Mouse (Mus musculus) lung, embryonic 14.5 days (tissue): ENCODE measurements around the gene Hipk2. TPM values are rescaled to one million over a fixed set of nuclear protein-coding genes. Genes with fewer than 3 reads are reported as not detected.
"Not testable (repeated sequence)": the region's sequence is repeated elsewhere in the genome, so short reads cannot be mapped to it uniquely, and the experiment has no call there.

Experiments
- ATAC-seq: fragments of 200-750 bp; cut with Nextera tagmentation; 2 replicates; pipeline ENCODE4 v1.8.0; 2017; ENCODE audit warnings: mild to moderate bottlenecking, moderate TSS enrichment, moderate library complexity; ENCODE audit not compliant: insufficient read depth
- DNase-seq: peaks from one replicate; pipeline ENCODE4 v3.0.0-alpha.2; 2015
- H3K27ac ChIP-seq: fragments of 300-500 bp; sonication (generic); 2 replicates; pipeline ENCODE4 v1.5.1; 2014; ENCODE audit warnings: low read depth, mild to moderate bottlenecking, moderate library complexity
- H3K27me3 ChIP-seq: fragments of 300-500 bp; sonication (generic); 2 replicates; pipeline ENCODE4 v1.6.1; 2014; ENCODE audit warnings: low read length, control low read depth; ENCODE audit not compliant: insufficient read depth
- H3K36me3 ChIP-seq: fragments of 300-500 bp; sonication (generic); 2 replicates; pipeline ENCODE4 v1.6.1; 2014; ENCODE audit warnings: control low read depth; ENCODE audit not compliant: insufficient read depth
- H3K4me1 ChIP-seq: fragments of 300-500 bp; sonication (generic); 2 replicates; pipeline ENCODE4 v1.6.1; 2014; ENCODE audit warnings: antibody characterized with exemption, control low read depth; ENCODE audit not compliant: insufficient read depth
- H3K4me2 ChIP-seq: fragments of 300-500 bp; sonication (generic); 2 replicates; pipeline ENCODE4 v1.6.1; 2014; ENCODE audit warnings: mild to moderate bottlenecking
- H3K4me3 ChIP-seq: fragments of 300-500 bp; sonication (generic); 2 replicates; pipeline ENCODE4 v1.5.1; 2014; ENCODE audit warnings: low read depth, low read length
- H3K9ac ChIP-seq: fragments of 300-500 bp; sonication (generic); 2 replicates; pipeline ENCODE4 v1.6.1; 2014
- H3K9me3 ChIP-seq: fragments of 300-500 bp; sonication (generic); 2 replicates; pipeline ENCODE4 v1.6.1; 2016; ENCODE audit warnings: low read depth, low read length, control low read depth
- CTCF ChIP-seq: IDR thresholded peaks from 2 replicates; pipeline ENCODE4 v1.5.1; 2016; ENCODE audit warnings: antibody characterized with exemption, low read depth
- WGBS: fragments of 180-500 bp; shearing (Covaris S2); extraction: QIAGEN DNeasy Blood & Tissue Kit; methylation state at CpG from one replicate; pipeline ENCODE4 v1.1.7; 2014; 5-methylcytosine and 5-hydroxymethylcytosine counted together
- polyA plus RNA-seq: library from polyadenylated mRNA; unstranded; fragments of >200 nt; fragmentation: Nextera tagmentation; extraction: Ambion mirVana; gene quantifications from 2 replicates; pipeline ENCODE4 v1.2.1, GENCODE M21; 2014

Hipk2 gene
- polyA plus RNA-seq, 1 experiment from 2014 or later = 20.8 TPM

DNA sequence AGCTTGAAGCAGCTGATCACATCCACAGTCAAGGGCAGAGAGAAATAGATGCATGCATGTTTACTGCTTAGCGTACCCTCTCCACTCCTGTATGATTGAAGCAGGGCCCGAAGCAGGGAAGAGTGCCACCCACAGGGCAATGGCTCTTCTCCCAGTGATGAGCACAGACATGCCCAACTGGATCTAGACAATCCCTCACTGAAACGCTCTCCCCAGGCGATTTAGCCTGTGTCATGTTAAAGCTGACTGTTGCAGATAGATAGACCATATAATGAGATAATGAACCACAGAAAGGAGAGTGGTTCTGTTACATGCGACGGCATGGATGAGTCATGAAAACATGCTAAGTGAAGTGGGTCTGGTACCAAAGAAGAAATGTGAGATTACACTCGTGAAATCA lies 204.7 kb downstream of the Hipk2 start:
- 82% methylated on average over 7 of the region's 7 CpGs for WGBS
- H3K9ac ChIP-seq = no peak overlapping the region
- H3K9me3 ChIP-seq = no peaks in the 10 kb centered on the region
- no peaks in the 10 kb centered on the region for H3K27me3 ChIP-seq
- H3K4me1 ChIP-seq = no peaks in the 10 kb centered on the region
- DNase-seq (no peak), ATAC-seq (no peak)
- no peak for TF ChIP-seq CTCF
- no peak overlapping the region for H3K4me2 ChIP-seq
- H3K27ac ChIP-seq = no peak overlapping the region
- no peak overlapping the region for H3K4me3 ChIP-seq
- H3K36me3 ChIP-seq = no peaks in the 10 kb centered on the region

DNA sequence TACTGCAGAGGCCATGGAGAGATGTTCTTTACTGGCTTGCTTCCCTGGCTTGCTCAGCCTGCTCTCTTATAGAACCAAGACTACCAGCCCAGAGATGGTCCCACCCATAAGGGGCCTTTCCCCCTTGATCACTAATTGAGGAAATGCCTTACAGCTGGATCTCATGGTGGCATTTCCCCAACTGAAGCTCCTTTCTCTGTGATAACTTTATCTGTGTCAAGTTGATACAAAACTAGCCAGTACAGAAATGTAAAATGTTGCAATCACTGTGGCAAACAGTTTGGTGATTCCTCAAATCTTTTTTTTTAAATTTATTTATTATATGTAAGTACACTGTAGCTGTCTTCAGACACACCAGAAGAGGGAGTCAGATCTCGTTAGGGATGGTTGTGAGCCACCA lies 205.5 kb downstream of the Hipk2 start:
- not testable (repeated sequence) for DNase-seq, H3K36me3 ChIP-seq, ATAC-seq, H3K9ac ChIP-seq, H3K4me2 ChIP-seq, H3K9me3 ChIP-seq, H3K4me1 ChIP-seq, H3K27me3 ChIP-seq, H3K4me3 ChIP-seq, H3K27ac ChIP-seq
- WGBS = 100% methylated on average over 1 of the region's 1 CpGs

DNA sequence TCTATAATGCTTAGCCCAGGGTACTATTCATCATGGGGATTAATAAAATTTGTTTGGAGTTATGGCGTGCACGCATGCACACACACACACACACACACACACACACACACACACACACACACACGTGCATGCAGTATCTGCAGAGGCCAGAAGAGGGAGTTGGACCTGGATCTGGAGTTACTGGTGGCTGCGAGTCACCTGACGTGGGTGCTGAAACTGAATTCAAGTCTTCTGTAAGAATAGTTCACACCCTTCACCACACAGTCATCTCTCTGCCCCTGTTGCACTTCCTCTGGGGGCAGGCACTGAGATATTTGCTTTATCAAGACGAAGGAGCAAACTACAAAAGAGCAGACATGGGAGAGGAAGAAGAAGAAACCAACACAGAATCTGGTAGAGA lies 206.4 kb downstream of the Hipk2 start:
- Histone ChIP-seq H3K9me3 (no peaks in the 10 kb centered on the region), H3K9ac (no peak overlapping the region), H3K27me3 (no peaks in the 10 kb centered on the region), H3K36me3 (no peaks in the 10 kb centered on the region), H3K4me2 (no peak overlapping the region), H3K4me3 (no peak overlapping the region), H3K27ac (no peak overlapping the region), H3K4me1 (no peaks in the 10 kb centered on the region)
- TF ChIP-seq CTCF = 0 out of 2 replicates have a peak, but pooled peaks have one; percentile 22
- 63% methylated on average over 5 of the region's 6 CpGs for WGBS
- DNase-seq (no peak), ATAC-seq (no peak)

DNA sequence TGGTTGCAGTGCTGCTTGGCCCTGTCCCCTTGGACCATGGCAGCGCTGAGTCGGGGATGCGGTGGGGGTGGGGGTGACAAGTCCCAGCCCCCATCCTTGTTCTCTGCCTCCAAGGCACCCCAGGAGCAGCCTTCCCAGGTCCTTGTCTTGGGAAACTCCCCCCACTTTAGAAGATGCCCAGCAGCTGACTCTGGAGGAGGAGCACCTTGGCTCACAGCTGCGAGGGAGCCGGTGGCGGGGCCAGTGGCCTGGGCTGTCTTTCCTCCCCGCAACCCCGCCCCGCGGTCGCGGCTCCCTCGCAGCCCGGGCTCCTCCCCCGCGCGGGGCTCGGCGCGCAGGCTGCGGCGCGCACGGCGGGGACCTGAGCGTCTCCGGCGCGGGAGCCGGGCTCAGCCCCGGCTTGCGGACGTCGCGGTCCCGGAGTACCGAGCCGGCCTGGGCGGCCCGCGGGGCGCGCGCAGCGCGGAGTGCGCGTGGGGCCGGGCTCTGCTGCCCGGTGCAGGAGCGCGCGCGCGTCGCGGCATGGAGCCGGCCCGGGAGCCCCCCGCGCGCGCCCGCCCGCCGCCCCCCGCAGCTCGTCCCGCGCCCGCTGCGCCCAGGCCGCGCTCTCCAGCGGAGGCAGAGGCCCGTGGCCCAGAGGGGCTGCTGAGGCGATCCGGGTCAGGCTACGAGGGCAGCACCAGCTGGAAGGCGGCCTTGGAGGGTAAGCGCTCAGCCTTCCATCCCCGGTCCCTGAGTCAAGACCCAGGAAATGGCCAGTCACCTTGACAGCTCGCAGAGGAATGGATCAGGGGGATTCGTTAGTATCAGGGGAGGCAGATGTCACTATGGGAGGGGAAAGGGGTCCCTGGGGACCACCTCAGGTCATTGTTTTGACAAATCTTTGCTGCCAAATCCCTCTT lies 213.0 kb downstream of the Hipk2 start, which contains the start of gene Clec2l:
Gene Clec2l (plus strand): TSS at position 356 of the 902 bp plus-strand sequence.
- DNase-seq (peak; percentile 60), ATAC-seq (peak; percentile 82)

DNA sequence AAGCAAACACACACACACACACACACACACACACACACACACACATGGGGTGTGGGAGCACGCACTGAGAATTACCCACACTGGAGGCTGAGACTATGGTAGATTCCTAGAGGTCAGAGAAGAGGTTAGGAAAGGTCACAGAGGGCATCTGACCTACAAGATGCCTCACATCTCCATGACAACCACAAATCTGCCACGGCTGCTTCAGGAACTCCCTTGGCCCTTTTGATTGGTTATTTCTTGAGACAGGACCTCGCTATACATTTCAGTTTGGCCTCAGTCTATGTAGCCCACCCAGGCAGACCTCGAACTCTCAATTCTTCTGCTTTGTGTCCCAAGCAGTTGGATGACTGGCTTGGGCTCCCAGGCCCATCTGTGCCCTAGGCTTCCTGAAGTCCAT lies 214.3 kb downstream of the Hipk2 start:
- Histone ChIP-seq H3K9ac (no peak overlapping the region), H3K4me3 (no peak overlapping the region), H3K9me3 (no peaks in the 10 kb centered on the region), H3K36me3 (no peaks in the 10 kb centered on the region), H3K27ac (no peak overlapping the region), H3K27me3 (peaks cover 16% of the 10 kb centered on the region; the same call in 1 of the 2 replicates), H3K4me2 (no peak overlapping the region), H3K4me1 (no peaks in the 10 kb centered on the region)
- TF ChIP-seq CTCF = no peak
- ATAC-seq (no peak), DNase-seq (no peak)
- 55% methylated on average over 4 of the region's 4 CpGs for WGBS

More for the DNA sequence above, 213.0 kb downstream of the Hipk2 start, which contains the start of gene Clec2l:
- Histone ChIP-seq H3K27me3 (peaks cover 16% of the 10 kb centered on the region; the same call in 1 of the 2 replicates), H3K4me3 (peak within 1 kb of the TSS; percentile 54), H3K27ac (no peak within 1 kb of the TSS), H3K36me3 (no peaks in the 10 kb centered on the region), H3K9me3 (no peaks in the 10 kb centered on the region), H3K9ac (peak within 1 kb of the TSS; percentile 59), H3K4me1 (no peaks in the 10 kb centered on the region), H3K4me2 (peak within 1 kb of the TSS; percentile 93)
- WGBS = under 1% methylated on average over 63 of the region's 84 CpGs
- no peak for TF ChIP-seq CTCF

DNA sequence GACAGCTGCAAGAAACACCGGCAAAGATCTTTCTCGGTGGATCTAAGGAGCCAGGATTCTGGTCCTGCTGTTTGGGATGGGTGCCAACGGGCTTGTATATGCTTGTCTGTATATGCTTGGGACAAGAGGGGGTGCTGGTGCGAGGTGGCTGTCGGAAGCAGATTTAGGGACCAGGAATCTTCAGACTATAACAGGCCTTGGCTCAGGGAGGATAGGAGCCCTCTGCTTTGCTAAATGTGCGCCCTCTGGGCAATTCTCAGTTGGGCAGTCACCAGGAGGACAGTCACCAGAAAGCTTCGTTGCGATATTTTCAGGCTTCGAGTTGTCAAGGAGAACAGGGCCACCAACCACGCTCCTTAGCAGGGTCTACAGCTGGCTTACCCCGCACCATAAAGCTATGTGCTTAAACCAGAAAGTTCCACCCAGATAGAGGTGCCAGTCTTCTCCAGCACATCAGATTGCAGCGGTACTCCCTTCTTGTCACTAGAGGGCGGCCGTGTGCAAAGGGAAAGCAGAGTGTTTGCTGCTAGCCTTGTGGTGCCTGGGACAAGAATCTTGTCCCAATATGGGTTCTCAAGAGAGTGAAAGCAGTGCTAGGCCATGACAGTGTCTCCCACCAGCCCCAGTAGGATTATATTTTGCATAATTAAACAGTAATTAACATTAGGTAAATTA lies 225.6 kb downstream of the Hipk2 start:
- 32% methylated on average over 14 of the region's 14 CpGs for WGBS
- H3K4me3 ChIP-seq = no peak overlapping the region
- DNase-seq (peak; percentile 91), ATAC-seq (peak; percentile 70)
- no peak overlapping the region for H3K9ac ChIP-seq
- H3K9me3 ChIP-seq = no peaks in the 10 kb centered on the region
- H3K4me1 ChIP-seq = no peaks in the 10 kb centered on the region
- H3K27me3 ChIP-seq = no peaks in the 10 kb centered on the region
- peak; percentile 96 for TF ChIP-seq CTCF
- H3K4me2 ChIP-seq = no peak overlapping the region
- H3K27ac ChIP-seq = no peak overlapping the region
- no peaks in the 10 kb centered on the region for H3K36me3 ChIP-seq

DNA sequence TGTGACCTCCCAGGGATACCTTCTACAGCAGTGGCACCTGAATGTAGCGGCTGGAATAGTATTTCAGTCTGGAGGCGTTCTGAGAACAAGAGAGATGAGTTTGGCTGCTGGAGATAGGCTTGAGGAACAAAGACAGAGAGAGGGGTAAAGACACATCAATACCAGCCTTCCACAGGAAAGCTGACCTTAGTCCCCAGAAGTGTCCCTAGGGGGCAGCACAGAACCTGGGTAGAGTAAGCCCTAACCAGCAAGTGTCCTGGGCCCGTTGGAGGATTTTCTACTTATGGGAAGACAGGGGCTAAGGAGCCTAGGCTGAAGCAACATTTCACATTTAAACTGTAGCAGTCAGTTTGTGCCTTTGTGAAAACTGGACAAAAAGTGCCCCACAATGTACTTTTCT lies 226.4 kb downstream of the Hipk2 start:
- ATAC-seq (no peak), DNase-seq (peak; percentile 32)
- Histone ChIP-seq H3K4me1 (no peaks in the 10 kb centered on the region), H3K4me2 (no peak overlapping the region), H3K9me3 (no peaks in the 10 kb centered on the region), H3K9ac (no peak overlapping the region), H3K27me3 (no peaks in the 10 kb centered on the region), H3K4me3 (no peak overlapping the region), H3K27ac (no peak overlapping the region), H3K36me3 (no peaks in the 10 kb centered on the region)
- 76% methylated on average over 3 of the region's 3 CpGs for WGBS
- TF ChIP-seq CTCF = no peak; the same call in 1 of the 2 replicates

Other genes starting within 250 kb of the Hipk2 start
- gene Klrg2, start 238.9 kb downstream of the Hipk2 start, polyA plus RNA-seq = 0.22 and 0.42 TPM in 2 replicates
- 1.6 and 3.1 TPM in 2 replicates for gene Clec2l, start 213.1 kb downstream of the Hipk2 start, polyA plus RNA-seq
- 2.7 and 3.4 TPM in 2 replicates for gene Tbxas1, start 761 bp downstream of the Hipk2 start, polyA plus RNA-seq
- gene Parp12, start 242.2 kb upstream of the Hipk2 start, polyA plus RNA-seq = 7.4 and 9.8 TPM in 2 replicates